Mouse (Mus musculus) stomach, postnatal 0 days (tissue): Measurements from ENCODE around the gene Tmprss11c.

Source experiments
- CTCF ChIP-seq: IDR thresholded peaks from 2 replicates; pipeline ENCODE4 v1.5.1; 2016; ENCODE audit warnings: antibody characterized with exemption, low read depth, mild to moderate bottlenecking, moderate library complexity
- EP300 ChIP-seq: optimal IDR thresholded peaks from 2 replicates; pipeline ENCODE3; 2016; ENCODE audit warnings: antibody characterized with exemption

GRCm38 (mm10) chr5:86227156-86227853 lies 61.8 kb downstream of the Tmprss11c start:
- TF ChIP-seq CTCF, result no peak
- TF ChIP-seq EP300, result no peak
